Mouse (Mus musculus): Measurements from ENCODE around the gene 4930430A15Rik.

Gene 4930430A15Rik

DNA sequence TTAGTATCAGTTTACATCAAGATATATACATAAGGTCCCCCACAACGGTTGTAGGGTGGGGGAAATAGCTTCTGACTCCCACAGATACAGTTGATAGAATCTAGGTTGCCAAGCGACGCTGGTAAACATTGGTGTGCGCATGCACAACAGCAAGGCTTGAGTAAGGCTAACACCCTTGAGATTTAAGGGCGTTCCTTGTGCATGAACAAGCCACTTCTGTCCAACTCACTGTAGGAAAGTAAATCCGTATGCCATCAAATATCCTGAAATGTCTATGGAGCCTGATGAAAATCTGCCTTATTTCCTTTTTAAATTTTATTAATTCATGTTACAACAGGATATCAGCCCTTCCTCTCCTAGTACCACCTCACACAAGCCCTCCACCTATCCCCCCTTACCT, at the start of gene 4930430A15Rik:
Gene 4930430A15Rik, minus strand, starts transcription at position 101 of the 400 bp plus-strand sequence.
- Histone ChIP-seq H3K36me3 (ENCODE audit: control insufficient read depth, insufficient read depth, low read length, poor library complexity, severe bottlenecking) (no peaks in the 10 kb centered on the region), H3K27me3 (ENCODE audit: control insufficient read depth, insufficient read depth, low read length, poor library complexity, severe bottlenecking) (no peaks in the 10 kb centered on the region)
- DNase-seq (ENCODE audit: low read depth, low spot score), result no peak

- Histone ChIP-seq H3K36me3 (ENCODE audit: control insufficient read depth, insufficient read depth, low read length, poor library complexity, severe bottlenecking) (no peaks in the 10 kb centered on the region), H3K27me3 (ENCODE audit: control insufficient read depth, insufficient read depth, low read length, poor library complexity, severe bottlenecking) (no peaks in the 10 kb centered on the region)
- DNase-seq (ENCODE audit: low read depth, low spot score), result no peak
Measured at GRCm38 (mm10) chr2:111274006-111274405, 44.6 kb upstream of the 4930430A15Rik start, which contains the start of gene Olfr1277. TSS of gene Olfr1277 (minus strand) at chr2:111274106.

DNA sequence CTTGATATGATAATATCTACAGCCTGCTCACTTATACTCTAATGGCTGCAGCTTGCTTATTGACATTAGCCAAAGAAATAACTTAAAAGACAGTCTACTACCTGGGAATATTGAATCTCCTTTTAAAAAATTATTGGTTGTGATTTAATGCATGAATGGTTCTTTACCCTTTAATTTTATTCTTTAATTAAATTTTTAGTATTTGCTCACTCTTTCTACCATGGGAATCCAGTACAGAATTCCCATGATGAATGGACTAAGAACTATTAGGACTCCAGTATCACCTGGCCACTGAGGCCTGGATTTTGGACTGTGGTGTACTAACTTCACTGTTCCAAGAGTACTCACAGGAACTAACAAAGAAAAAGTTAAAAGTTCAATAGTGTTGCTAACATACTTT, 24.8 kb upstream of the 4930430A15Rik start, which contains the start of gene Olfr1276:
Gene Olfr1276, plus strand, starts transcription at position 301 of the 400 bp plus-strand sequence.
- H3K27me3 ChIP-seq (ENCODE audit: control insufficient read depth, insufficient read depth, low read length, poor library complexity, severe bottlenecking), result no peaks in the 10 kb centered on the region
- no peaks in the 10 kb centered on the region for H3K36me3 ChIP-seq (ENCODE audit: control insufficient read depth, insufficient read depth, low read length, poor library complexity, severe bottlenecking)
- no peak for DNase-seq (ENCODE audit: low read depth, low spot score)

- H3K36me3 ChIP-seq (ENCODE audit: control insufficient read depth, insufficient read depth, low read length, poor library complexity, severe bottlenecking), result no peaks in the 10 kb centered on the region
- no peak for DNase-seq (ENCODE audit: low read depth, low spot score)
- H3K27me3 ChIP-seq (ENCODE audit: control insufficient read depth, insufficient read depth, low read length, poor library complexity, severe bottlenecking), result no peaks in the 10 kb centered on the region
Measured at GRCm38 (mm10) chr2:111235186-111235585, 5.8 kb upstream of the 4930430A15Rik start, which contains the start of gene Olfr1275. TSS of gene Olfr1275 (minus strand) at chr2:111235286.

GRCm38 (mm10) chr2:111182068-111182467, 47.3 kb downstream of the 4930430A15Rik start:
- DNase-seq (ENCODE audit: low read depth, low spot score), result no peak
- Histone ChIP-seq H3K27me3 (ENCODE audit: control insufficient read depth, insufficient read depth, low read length, poor library complexity, severe bottlenecking) (no peaks in the 10 kb centered on the region), H3K36me3 (ENCODE audit: control insufficient read depth, insufficient read depth, low read length, poor library complexity, severe bottlenecking) (no peaks in the 10 kb centered on the region)

- H3K36me3 ChIP-seq (ENCODE audit: control insufficient read depth, insufficient read depth, low read length, poor library complexity, severe bottlenecking), result no peaks in the 10 kb centered on the region
- no peaks in the 10 kb centered on the region for H3K27me3 ChIP-seq (ENCODE audit: control insufficient read depth, insufficient read depth, low read length, poor library complexity, severe bottlenecking)
- no peak for DNase-seq (ENCODE audit: low read depth, low spot score)
Measured at GRCm38 (mm10) chr2:111152836-111153235, 76.6 kb downstream of the 4930430A15Rik start, which contains the start of gene Gm15130. TSS of gene Gm15130 (minus strand) at chr2:111152936.

DNA sequence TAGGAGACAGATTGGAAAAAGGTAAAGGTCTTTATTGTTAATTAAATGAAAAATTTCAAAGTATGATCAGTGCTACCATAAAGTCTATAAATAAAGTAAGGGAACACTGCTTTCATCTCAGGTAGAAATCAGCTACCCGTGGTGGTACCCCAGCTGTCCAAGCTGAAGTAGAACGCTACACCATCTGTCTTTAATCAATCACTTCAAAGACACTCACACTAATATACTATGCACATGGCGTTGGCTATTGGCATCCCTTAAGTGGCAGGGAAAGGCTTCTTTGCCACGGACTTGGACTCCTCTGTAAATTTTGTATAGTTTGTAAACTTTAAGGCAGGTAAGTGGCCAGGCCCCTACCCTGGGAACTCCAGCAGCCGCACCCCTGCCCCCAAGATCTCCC, 93.7 kb downstream of the 4930430A15Rik start:
- Histone ChIP-seq H3K36me3 (ENCODE audit: control insufficient read depth, insufficient read depth, low read length, poor library complexity, severe bottlenecking) (no peaks in the 10 kb centered on the region), H3K27me3 (ENCODE audit: control insufficient read depth, insufficient read depth, low read length, poor library complexity, severe bottlenecking) (no peaks in the 10 kb centered on the region)
- no peak for DNase-seq (ENCODE audit: low read depth, low spot score)

Data from splenic B cell, adult 2 months (primary cell).